Mouse (Mus musculus): ENCODE measurements around the gene Khdc4. TPM values are rescaled to one million over a fixed set of nuclear protein-coding genes. Genes with fewer than 3 reads are reported as not detected.

Khdc4 gene
- polyA plus RNA-seq, 1 experiment = 82.0 TPM

DNA sequence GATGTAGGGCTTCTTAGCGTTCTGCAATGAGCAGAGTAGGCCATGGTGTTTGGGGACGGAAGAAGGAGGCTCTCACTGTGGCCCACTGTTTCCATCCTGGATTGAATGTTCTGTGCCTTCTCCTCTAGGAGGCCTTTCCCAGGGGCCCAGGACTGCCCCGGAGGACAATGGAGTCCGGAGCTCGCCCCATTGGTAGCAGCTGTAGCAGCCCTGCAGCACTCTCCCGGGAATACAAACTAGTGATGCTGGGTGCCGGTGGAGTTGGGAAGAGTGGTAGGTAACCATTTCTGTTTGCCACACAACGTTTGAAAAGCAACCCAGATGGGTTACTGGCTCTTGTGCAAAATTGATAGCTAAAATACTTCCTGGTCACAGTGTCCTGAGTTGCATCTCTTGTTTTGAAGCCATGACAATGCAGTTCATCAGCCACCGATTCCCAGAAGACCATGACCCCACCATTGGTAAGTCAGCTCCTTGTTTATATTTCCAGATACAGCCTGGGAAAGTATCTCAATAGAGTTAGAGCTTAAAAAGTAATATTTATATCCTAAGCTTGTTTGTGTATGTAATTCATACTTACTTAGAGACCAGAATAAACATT, 31.7 kb downstream of the Khdc4 start:
- peak in 1 of 2 experiments; percentile 35 for DNase-seq (ENCODE audit: extremely low spot score in 1 of 2, low spot score in 1 of 2)

DNA sequence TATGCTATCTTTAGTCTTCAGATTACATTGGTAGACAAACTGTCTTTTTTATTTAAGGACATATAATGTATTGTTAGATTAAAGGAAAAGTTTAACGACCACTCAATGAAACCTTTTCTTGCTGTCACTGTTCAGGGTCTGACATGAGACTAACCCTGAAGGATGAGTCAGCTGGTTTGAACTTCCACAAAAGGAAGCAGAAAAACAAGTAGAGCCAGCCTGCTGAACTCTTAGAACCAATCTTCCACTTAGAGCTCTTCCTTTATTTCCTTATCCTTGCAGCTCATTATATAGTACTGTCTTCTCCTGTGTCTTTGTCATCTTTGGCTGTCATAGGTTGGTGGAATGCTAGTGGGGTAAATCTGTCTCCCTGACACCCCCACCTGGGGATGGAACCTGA, 32.2 kb downstream of the Khdc4 start:
- DNase-seq (ENCODE audit: extremely low spot score in 1 of 2, low spot score in 1 of 2) = no peak

DNA sequence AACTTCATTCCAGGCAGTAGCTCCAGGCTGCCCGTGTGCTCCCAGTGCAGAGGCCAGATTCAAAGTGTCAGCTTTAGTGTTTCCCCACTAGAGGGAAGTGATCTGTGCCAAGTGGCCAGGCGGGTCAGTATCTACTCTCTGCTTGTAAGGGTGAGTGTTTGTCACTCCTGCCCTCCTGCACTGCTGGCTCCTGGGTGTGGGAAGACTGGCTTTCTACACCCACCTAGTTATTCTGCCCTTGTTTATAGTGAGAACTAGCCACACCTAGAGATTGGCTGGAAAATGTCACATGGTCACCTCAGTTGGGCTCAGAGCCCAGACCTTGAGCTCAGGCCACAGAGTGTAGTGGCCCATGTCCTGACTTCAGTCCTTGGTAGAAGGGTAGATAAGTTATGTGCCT, 33.5 kb downstream of the Khdc4 start:
- DNase-seq (ENCODE audit: extremely low spot score in 1 of 2, low spot score in 1 of 2) = no peak

DNA sequence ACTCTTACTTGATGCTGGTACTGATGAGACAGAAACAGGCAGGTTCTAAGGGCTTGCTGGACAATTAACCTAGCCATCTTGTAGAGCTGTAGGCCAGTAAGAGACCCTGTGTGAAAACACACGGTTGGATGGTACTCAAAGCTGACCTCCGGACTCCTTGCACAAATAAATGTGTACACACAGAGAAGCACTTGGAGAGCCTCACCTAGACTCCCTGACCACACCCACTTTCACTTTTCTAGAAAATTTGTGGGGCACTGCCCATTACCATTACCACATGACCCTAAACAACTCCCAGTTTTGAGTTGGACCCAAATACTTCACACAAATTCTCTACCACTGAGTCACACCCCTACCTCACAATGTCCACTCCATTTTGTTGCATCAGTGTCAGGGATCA, 51.0 kb downstream of the Khdc4 start:
- no peak for DNase-seq (ENCODE audit: extremely low spot score in 1 of 2, low spot score in 1 of 2)

DNA sequence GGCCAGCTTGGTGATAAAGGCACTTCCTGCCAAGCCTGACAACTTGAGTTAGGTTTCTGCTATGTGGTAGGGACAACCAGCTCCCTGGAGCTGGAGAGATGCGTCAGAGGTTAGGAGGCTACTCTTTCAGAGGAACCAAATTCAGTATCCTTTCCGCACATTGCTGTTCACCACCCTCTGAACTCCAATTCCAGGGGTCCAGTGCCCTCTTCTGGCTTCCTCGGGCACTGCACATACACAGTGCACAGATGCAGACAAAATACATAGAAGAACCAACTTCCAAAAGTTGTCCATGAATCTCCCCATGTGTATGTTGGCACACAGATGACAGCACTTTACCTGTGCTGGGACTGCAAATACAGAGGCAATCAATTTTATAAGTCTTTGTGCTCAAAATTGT, 53.0 kb downstream of the Khdc4 start:
- DNase-seq (ENCODE audit: extremely low spot score in 1 of 2, low spot score in 1 of 2) = peak in 1 of 2 experiments; percentile 71

DNA sequence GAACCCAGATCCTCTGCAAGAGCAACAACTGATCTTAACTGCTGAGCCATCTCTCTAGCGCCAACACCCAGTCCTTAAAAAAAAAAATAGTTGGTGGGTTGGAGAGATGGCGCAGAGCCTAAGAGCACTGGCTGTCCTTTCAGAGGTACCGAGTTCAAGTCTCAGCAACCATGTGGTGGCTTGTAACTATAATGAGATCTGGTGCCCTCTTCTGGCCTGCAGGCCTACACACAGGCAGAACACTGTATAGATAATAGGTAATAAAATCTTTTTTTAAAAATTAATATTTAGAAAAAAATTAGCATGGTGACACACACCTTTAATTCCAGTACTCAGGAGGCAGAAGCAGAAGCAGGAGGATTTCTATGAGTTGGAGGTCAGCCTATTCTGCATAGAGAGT, 54.5 kb downstream of the Khdc4 start:
- no peak for DNase-seq (ENCODE audit: extremely low spot score in 1 of 2, low spot score in 1 of 2)

DNA sequence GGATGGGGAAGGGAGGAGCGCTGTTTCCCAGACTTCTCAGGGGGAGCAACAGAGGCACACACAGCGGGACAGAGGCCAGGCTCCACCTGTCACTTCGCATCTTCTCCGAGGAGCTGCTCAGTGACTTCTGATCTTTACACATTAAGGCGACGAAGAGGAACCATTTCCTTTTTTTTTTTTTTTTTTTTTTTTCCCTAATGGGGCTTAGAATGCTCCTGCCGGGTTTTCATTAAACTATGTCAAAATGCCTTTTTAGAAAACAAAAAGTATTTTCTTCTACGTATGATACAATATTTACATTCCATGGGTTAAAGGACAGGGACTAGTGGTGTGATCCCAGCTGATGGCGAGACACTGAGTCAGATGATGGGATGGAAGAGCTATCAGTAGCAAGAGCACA, 59.9 kb downstream of the Khdc4 start:
- no peak for DNase-seq (ENCODE audit: extremely low spot score in 1 of 2, low spot score in 1 of 2)

DNA sequence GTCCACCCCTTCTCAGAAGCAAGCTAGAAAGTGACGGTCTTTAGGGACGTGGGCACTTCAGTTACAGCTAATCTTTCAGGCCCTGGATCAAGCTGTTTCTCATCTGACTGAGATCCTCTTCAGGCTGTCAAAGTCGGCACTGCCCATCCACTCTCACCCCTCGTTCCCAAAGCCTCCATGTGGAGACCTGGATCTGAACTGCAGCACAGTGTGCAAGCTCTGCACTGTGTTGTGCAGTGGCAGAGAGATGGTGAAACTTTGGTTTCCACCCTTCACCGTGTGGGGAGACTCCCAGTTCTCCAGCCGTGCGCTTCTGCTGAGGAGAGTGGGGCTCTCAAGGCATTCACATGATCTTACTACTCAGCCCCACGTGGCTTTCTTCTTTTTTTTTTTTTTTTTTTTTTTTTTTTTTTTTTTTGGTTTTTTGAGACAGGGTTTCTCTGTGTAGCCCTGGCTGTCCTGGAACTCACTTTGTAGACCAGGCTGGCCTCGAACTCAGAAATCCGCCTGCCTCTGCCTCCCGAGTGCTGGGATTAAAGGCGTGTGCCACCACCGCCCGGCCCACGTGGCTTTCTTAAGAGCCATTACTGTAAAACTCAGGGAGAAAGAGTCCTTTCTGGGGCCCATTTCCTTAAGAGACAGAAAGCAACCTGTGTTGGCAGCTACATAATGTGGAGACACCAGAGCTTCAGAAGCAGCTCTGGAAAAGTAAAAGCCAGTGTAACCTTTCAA, 60.7 kb downstream of the Khdc4 start:
- DNase-seq (ENCODE audit: extremely low spot score in 1 of 2, low spot score in 1 of 2) = no peak

DNA sequence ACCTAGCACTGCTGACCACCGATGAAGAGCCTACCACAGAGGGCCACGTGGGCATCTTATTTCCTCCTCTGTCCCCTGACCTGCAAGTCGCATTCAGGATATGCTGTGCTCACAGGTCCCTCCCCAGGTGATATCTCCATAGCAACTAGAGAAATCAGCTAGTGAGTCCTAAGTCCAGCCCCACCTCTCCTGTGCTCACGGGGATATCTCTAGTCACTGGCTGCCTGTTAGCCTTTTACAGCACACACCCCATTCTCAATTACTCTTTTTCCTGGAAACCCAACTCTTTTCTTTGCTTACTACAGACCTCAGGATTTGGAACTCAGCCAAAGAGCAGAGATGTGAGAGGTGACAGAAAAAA, 61.2 kb downstream of the Khdc4 start:
- DNase-seq (ENCODE audit: extremely low spot score in 1 of 2, low spot score in 1 of 2) = no peak

DNA sequence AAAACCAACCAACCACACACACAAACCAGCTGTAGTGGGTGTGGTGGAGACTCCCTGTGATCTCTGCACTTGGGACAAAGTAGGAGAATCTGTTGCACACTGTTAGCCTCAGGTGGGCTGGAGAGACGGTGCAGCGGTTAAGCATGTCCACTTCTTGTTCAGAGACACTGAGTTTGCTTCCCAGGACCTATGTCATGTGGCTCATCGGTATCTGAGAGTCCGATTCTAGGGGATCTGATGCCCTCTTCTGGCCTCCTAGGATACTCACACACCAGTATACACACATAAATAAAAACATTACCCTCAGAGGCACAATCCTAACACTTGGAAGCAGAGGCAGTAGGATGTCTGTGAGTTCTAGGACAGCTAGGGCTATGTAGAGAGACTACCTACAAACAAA, 68.7 kb downstream of the Khdc4 start:
- no peak for DNase-seq (ENCODE audit: extremely low spot score in 1 of 2, low spot score in 1 of 2)

DNA sequence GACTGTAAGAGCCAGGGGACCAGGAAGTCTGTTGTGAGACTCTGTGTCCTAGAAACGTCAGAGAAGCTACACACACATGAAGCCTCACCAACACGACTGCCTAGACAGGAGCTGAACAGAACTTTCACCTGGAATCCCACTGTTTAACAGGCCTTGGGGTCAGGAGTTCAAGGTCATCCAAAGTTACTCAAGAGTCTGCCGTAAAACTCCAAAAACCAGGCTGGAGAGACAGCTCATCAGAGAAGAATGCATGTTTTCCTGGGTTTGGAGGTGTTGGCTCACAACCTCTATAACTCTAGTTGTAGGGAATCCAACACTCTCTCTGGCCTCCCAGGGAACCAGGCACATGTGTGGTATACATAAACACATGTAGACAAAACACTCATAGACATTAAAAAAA, 69.9 kb downstream of the Khdc4 start:
- DNase-seq (ENCODE audit: extremely low spot score in 1 of 2, low spot score in 1 of 2) = no peak

DNA sequence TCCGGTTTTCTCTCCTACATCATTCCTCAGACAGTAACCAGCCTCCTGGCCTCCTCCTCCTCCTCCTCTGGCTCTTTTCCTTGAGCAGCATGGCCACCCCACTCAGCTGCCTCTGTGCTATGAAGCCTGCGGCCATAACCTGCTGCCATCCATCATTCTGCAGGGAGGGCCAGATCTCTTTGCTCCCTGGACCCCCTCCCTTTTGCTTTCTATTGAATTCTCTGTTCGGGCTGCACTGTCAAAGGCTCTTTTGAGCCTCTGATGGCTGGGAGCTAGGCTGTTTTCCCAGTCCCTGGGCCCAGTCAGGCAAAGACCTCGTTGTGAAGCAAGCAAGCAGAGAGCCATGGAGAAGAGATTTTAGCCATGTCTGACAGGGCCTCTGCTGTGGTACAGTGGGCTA, 70.7 kb downstream of the Khdc4 start:
- peak in 1 of 2 experiments; percentile 52 for DNase-seq (ENCODE audit: extremely low spot score in 1 of 2, low spot score in 1 of 2)

DNA sequence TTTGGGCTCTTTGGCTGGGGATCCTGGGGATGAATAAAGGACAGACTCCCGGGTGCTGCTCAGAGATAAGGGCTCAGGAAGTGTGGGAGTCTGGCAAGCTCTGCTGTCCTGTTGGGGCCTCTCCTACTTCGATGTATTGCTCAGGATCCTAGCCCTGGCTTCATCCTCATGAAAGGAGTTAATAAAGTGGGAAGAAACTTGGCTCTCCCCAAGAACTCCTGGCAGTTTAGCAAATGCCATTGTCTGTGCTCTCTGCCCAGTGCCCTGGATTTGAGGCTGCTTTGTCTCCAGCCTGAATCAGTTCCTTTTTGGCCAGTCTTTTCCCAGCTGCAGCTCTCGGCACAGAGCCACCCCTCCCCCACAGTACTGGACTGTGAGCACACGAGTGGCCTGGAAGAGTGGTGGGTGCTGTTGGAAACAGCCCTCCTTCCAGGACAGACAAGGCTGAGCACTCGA, 72.5 kb downstream of the Khdc4 start:
- peak; percentile 82 to 87 for DNase-seq (ENCODE audit: extremely low spot score in 1 of 2, low spot score in 1 of 2)

DNA sequence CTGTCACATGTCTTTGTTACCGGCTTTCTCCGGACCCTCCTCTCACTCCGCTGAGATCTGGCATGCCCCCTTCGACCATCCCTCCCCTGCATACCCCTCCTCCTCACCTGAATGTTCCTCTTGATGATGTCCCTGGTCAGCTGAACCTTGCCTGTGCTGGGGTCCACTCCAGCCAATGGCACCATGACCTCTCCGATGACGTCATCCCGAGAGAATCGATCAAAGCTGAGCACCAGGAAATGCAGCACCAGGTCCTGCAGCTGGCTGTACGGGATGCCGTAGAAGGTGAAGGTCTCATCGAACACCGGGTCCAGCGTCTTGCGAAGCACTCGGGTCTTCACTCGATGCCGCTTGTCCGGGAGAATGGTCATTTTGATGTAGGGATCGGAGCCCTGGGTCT, 76.0 kb downstream of the Khdc4 start:
- no peak for DNase-seq (ENCODE audit: extremely low spot score in 1 of 2, low spot score in 1 of 2)

DNA sequence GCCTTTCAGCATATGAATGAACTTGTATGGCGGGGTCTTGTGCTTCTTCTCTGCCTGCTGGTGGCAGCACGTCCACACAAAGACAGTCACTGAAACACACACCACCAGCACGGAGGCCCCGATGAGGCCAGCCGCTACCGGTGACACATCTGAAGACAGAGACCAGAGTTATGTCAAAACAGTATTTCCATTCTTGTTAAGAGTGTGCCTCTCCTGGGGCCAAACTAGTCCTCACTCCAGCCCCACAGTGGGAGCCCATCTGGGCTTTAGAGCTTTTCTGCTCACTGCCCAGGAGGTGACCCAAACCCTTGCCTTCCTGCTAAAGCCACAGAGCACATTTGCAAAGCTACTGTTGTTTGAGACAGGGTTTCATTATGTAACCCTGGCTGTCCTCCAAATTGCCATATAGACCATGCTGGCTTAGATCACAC, 76.8 kb downstream of the Khdc4 start:
- no peak for DNase-seq (ENCODE audit: extremely low spot score in 1 of 2, low spot score in 1 of 2)

Other genes with a start within 250 kb of the Khdc4 start
- 66.2 and 70.8 TPM in 2 replicates for gene Sema4a, start 224.6 kb upstream of the Khdc4 start, polyA plus RNA-seq (2012; rRNA removed)
- gene Lmna, start 175.8 kb upstream of the Khdc4 start, polyA plus RNA-seq (2012; rRNA removed) = 52.5 and 53.9 TPM in 2 replicates
- 4.5 and 4.7 TPM in 2 replicates for gene Mex3a, start 153.4 kb upstream of the Khdc4 start, polyA plus RNA-seq (2012; rRNA removed)
- 0.40 and 0.67 TPM in 2 replicates for gene Rab25, start 137.5 kb upstream of the Khdc4 start, polyA plus RNA-seq (2012; rRNA removed)
- 110 and 131 TPM in 2 replicates for gene Lamtor2, start 132.7 kb upstream of the Khdc4 start, polyA plus RNA-seq (2012; rRNA removed)
- 97.4 and 102 TPM in 2 replicates for gene Ubqln4, start 132.0 kb upstream of the Khdc4 start, polyA plus RNA-seq (2012; rRNA removed)
- gene Ssr2, start 109.9 kb upstream of the Khdc4 start, polyA plus RNA-seq (2012; rRNA removed) = 111 and 131 TPM in 2 replicates
- gene Arhgef2, start 79.8 kb upstream of the Khdc4 start, polyA plus RNA-seq (2012; rRNA removed) = 185 and 212 TPM in 2 replicates
- not detected in 2 replicates for gene Rxfp4, start 32.7 kb upstream of the Khdc4 start, polyA plus RNA-seq (2012; rRNA removed)
- 60.9 and 63.1 TPM in 2 replicates for gene Rit1, start 31.0 kb downstream of the Khdc4 start, polyA plus RNA-seq (2012; rRNA removed)
- 374 and 395 TPM in 2 replicates for gene Syt11, start 89.4 kb downstream of the Khdc4 start, polyA plus RNA-seq (2012; rRNA removed)
- gene Gon4l, start 149.4 kb downstream of the Khdc4 start, polyA plus RNA-seq (2012; rRNA removed) = 31.4 and 33.3 TPM in 2 replicates
- gene Msto1, start 228.2 kb downstream of the Khdc4 start, polyA plus RNA-seq (2012; rRNA removed) = 34.7 and 36.8 TPM in 2 replicates

Data from frontal cortex, adult 2 months (tissue).